Mouse (Mus musculus): ENCODE results near the gene Sema4a. TPM values are rescaled to one million over a fixed set of nuclear protein-coding genes. Genes with fewer than 3 reads are reported as not detected.

Sema4a gene
- polyA plus RNA-seq, 1 experiment from 2014 or later = 17.6 TPM

GRCm38 (mm10) chr3:88395288-88395687 lies 65.7 kb downstream of the Sema4a start:
- Histone ChIP-seq H3K36me3 (peaks cover 92% of the 10 kb centered on the region), H3K4me2 (no peak overlapping the region), H3K27ac (no peak overlapping the region), H3K27me3 (replicated peaks) (no peaks in the 10 kb centered on the region), H3K9me3 (replicated peaks) (no peaks in the 10 kb centered on the region), H3K4me1 (no peaks in the 10 kb centered on the region), H3K4me3 (no peak overlapping the region), H3K9ac (no peak overlapping the region)
- no peak for ATAC-seq
- WGBS (ENCODE audit: insufficient replicate concordance) = 93% methylated on average over 6 of the region's 6 CpGs

- WGBS (ENCODE audit: insufficient replicate concordance) = 84% methylated on average over 9 of the region's 9 CpGs
- ATAC-seq = no peak
Observed at GRCm38 (mm10) chr3:88393776-88394375, 67.1 kb downstream of the Sema4a start.

More at GRCm38 (mm10) chr3:88393776-88394375, 67.1 kb downstream of the Sema4a start:
- Histone ChIP-seq H3K4me2 (no peak overlapping the region), H3K9ac (no peak overlapping the region), H3K4me1 (no peaks in the 10 kb centered on the region), H3K27me3 (replicated peaks) (no peaks in the 10 kb centered on the region), H3K36me3 (peaks cover 82% of the 10 kb centered on the region), H3K9me3 (replicated peaks) (no peaks in the 10 kb centered on the region), H3K4me3 (no peak overlapping the region), H3K27ac (no peak overlapping the region)

Small RNA genes within 50 kb of the gene (microRNA-seq; reads per million reads assigned to microRNA genes)
- gene Mir7011 = not detected

Other genes starting within 250 kb of the Sema4a start
- gene Rhbg, start 206.5 kb downstream of the Sema4a start, polyA plus RNA-seq (2016; fragmentation: Nextera tagmentation; extraction: Ambion mirVana) = 14.5 and 16.0 TPM in 2 replicates
- 0.20 TPM in 1 of 2 replicates, not detected in the other for gene Gm38392, start 174.0 kb downstream of the Sema4a start, polyA plus RNA-seq (2016; fragmentation: Nextera tagmentation; extraction: Ambion mirVana)
- gene Tsacc, start 164.2 kb downstream of the Sema4a start, polyA plus RNA-seq (2016; fragmentation: Nextera tagmentation; extraction: Ambion mirVana) = 9.8 and 10.4 TPM in 2 replicates
- gene Cct3, start 164.1 kb downstream of the Sema4a start, polyA plus RNA-seq (2016; fragmentation: Nextera tagmentation; extraction: Ambion mirVana) = 448 and 488 TPM in 2 replicates
- gene Glmp, start 136.2 kb downstream of the Sema4a start, polyA plus RNA-seq (2016; fragmentation: Nextera tagmentation; extraction: Ambion mirVana) = 93.8 and 96.4 TPM in 2 replicates
- gene Tmem79, start 125.0 kb downstream of the Sema4a start, polyA plus RNA-seq (2016; fragmentation: Nextera tagmentation; extraction: Ambion mirVana) = 1.6 and 2.0 TPM in 2 replicates
- gene Smg5, start 124.9 kb downstream of the Sema4a start, polyA plus RNA-seq (2016; fragmentation: Nextera tagmentation; extraction: Ambion mirVana) = 56.1 and 58.8 TPM in 2 replicates
- gene Paqr6, start 96.6 kb downstream of the Sema4a start, polyA plus RNA-seq (2016; fragmentation: Nextera tagmentation; extraction: Ambion mirVana) = 9.2 and 10.0 TPM in 2 replicates
- gene Bglap3, start 88.4 kb downstream of the Sema4a start, polyA plus RNA-seq (2016; fragmentation: Nextera tagmentation; extraction: Ambion mirVana) = 0.11 and 0.13 TPM in 2 replicates
- gene Bglap2, start 82.5 kb downstream of the Sema4a start, polyA plus RNA-seq (2016; fragmentation: Nextera tagmentation; extraction: Ambion mirVana) = not detected in 2 replicates
- gene Bglap, start 76.7 kb downstream of the Sema4a start, polyA plus RNA-seq (2016; fragmentation: Nextera tagmentation; extraction: Ambion mirVana) = not detected in 2 replicates
- gene Pmf1, start 50.9 kb downstream of the Sema4a start, polyA plus RNA-seq (2016; fragmentation: Nextera tagmentation; extraction: Ambion mirVana) = 104 and 115 TPM in 2 replicates
- gene Slc25a44, start 36.0 kb downstream of the Sema4a start, polyA plus RNA-seq (2016; fragmentation: Nextera tagmentation; extraction: Ambion mirVana) = 14.0 and 14.9 TPM in 2 replicates
- 189 TPM in 2 replicates for gene Lmna, start 48.8 kb upstream of the Sema4a start, polyA plus RNA-seq (2016; fragmentation: Nextera tagmentation; extraction: Ambion mirVana)
- 2.8 and 3.1 TPM in 2 replicates for gene Mex3a, start 71.2 kb upstream of the Sema4a start, polyA plus RNA-seq (2016; fragmentation: Nextera tagmentation; extraction: Ambion mirVana)
- gene Rab25, start 87.1 kb upstream of the Sema4a start, polyA plus RNA-seq (2016; fragmentation: Nextera tagmentation; extraction: Ambion mirVana) = 0.70 TPM in 1 of 2 replicates, not detected in the other
- 101 and 102 TPM in 2 replicates for gene Lamtor2, start 91.9 kb upstream of the Sema4a start, polyA plus RNA-seq (2016; fragmentation: Nextera tagmentation; extraction: Ambion mirVana)
- gene Ubqln4, start 92.6 kb upstream of the Sema4a start, polyA plus RNA-seq (2016; fragmentation: Nextera tagmentation; extraction: Ambion mirVana) = 37.9 and 39.5 TPM in 2 replicates
- 172 and 177 TPM in 2 replicates for gene Ssr2, start 114.7 kb upstream of the Sema4a start, polyA plus RNA-seq (2016; fragmentation: Nextera tagmentation; extraction: Ambion mirVana)
- 30.5 and 33.0 TPM in 2 replicates for gene Arhgef2, start 144.8 kb upstream of the Sema4a start, polyA plus RNA-seq (2016; fragmentation: Nextera tagmentation; extraction: Ambion mirVana)
- gene Rxfp4, start 192.0 kb upstream of the Sema4a start, polyA plus RNA-seq (2016; fragmentation: Nextera tagmentation; extraction: Ambion mirVana) = not detected in 2 replicates
- 44.1 and 46.4 TPM in 2 replicates for gene Khdc4, start 224.6 kb upstream of the Sema4a start, polyA plus RNA-seq (2016; fragmentation: Nextera tagmentation; extraction: Ambion mirVana)